8 mouse cellular contexts compared by ENCODE assay signal in the genomic region with DNA sequence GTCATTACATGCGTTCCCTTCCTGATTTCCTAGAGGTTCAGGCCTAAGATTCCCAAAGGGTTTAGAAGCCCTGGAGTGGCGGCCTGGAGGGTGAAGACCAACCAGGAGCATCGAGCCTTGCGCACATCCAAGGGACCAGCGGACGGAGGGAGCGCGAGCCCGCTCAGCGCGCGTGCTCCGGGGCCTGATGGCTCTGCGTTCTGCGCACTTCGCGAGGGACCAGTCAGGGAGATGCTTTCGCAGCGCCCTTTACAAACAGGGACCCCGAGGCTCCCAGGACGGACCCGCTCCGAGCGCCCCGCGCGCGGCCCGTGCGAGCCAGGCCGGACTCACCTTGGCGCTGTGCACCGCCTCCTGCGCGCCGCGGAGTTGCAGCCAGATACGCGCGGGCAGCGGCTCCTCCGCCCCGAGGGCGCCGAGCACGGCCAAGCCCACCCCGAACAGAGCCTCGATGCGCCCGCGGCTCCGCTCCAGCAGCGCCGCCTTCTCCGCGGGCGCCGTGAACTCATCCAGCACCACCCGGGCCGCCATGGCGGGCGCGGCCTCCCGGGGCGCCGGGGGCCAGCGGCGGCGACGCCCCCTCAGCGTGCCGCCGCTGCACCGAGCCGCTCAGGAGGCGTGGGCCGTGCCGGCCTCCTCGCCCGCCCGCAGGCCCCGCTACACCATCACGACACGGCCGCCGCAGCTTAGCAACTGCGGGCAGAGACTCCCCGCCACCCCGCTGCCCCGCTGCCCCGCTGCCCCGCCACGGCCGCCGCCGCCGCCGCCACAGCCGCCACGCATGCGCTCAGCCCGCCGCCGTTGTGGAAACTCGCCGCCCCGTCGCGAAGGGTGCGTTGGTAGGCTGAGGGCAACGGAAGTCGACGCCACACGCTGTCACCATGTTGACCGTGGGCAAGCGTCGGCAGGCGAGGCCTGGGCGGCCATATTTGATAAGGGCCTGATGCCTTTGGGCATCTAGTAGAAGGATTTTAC. TPM values are rescaled to one million over a fixed set of nuclear protein-coding genes. Genes with fewer than 3 reads are reported as not detected.
DNase-seq lines count a peak whose midpoint lies in the region; ATAC-seq and TF ChIP-seq lines count a peak whose summit lies in the region.

A gene (minus strand): TSS at position 770 of the 975 bp plus-strand sequence.

- WGBS in lung, embryonic 15.5 days, result under 1% methylated on average over 83 of the region's 119 CpGs
- 1% methylated on average over 102 of the region's 119 CpGs for WGBS in olfactory bulb, adult 2 months

- no peaks in the 10 kb centered on the region for H3K36me3 ChIP-seq in lung, embryonic 15.5 days

- H3K4me1 ChIP-seq in lung, embryonic 15.5 days, result peaks cover 18% of the 10 kb centered on the region
- peaks cover 19% of the 10 kb centered on the region for H3K4me1 ChIP-seq in olfactory bulb, adult 2 months (ENCODE audit: control insufficient read depth, insufficient read depth, low read length)

- TF ChIP-seq POLR2A in olfactory bulb, adult 2 months (IDR thresholded peaks at IDR 0.05; ENCODE audit: insufficient read depth, low read depth, low read length), result no peak

- H3K9ac ChIP-seq in lung, embryonic 15.5 days, result peak within 1 kb of the TSS; percentile 94

- H3K27me3 ChIP-seq in lung, embryonic 15.5 days, result no peaks in the 10 kb centered on the region

- peak within 1 kb of the TSS; percentile 93 for H3K27ac ChIP-seq in lung, embryonic 15.5 days
- H3K27ac ChIP-seq in olfactory bulb, adult 2 months (ENCODE audit: insufficient read depth, low read depth, low read length), result peak within 1 kb of the TSS; percentile 64

- H3K9me3 ChIP-seq in lung, embryonic 15.5 days, result no peaks in the 10 kb centered on the region

- H3K4me2 ChIP-seq in lung, embryonic 15.5 days, result peak within 1 kb of the TSS; percentile 70

- no peak for TF ChIP-seq CTCF in olfactory bulb, adult 2 months (IDR thresholded peaks at IDR 0.05; ENCODE audit: insufficient read depth, low read depth, low read length)

- DNase-seq in MN1 (ENCODE audit: low spot score), result peak; percentile 97
- peak; percentile 91 for DNase-seq in cerebellum, adult 8-10 months
- DNase-seq in forelimb bud, embryonic 11.5 days (ENCODE audit: low read depth, low spot score), result peak; percentile 86
- peak; percentile 67 for DNase-seq in layer of hippocampus, adult 9-10 months (ENCODE audit: low spot score)
- DNase-seq in thymus, adult 18-20 months, result peak; percentile 85 to 86

- peak; percentile 72 to 81 for ATAC-seq in hematopoietic stem cell, adult 5-6 weeks (replicated peaks in 1 of 2; ENCODE audit: insufficient read depth in 1 of 2, low FRiP score in 2 of 2, low TSS enrichment in 1 of 2, low read depth in 1 of 2, poor library complexity in 2 of 2, severe bottlenecking in 2 of 2)
- ATAC-seq in lung, embryonic 15.5 days (ENCODE audit: borderline replicate concordance, extremely low read depth, low FRiP score, low TSS enrichment), result peak; percentile 92

- H3K4me3 ChIP-seq in lung, embryonic 15.5 days, result peak within 1 kb of the TSS; percentile 99
- peak within 1 kb of the TSS; percentile 84 for H3K4me3 ChIP-seq in olfactory bulb, adult 2 months (ENCODE audit: insufficient read depth, low read depth, low read length)

RNA-seq across cellular contexts. Expression of the gene that starts here (rescaled TPM):
- 19.5 and 23.3 TPM in 2 replicates for total RNA-seq in hematopoietic stem cell, adult 5-6 weeks (2017)
- polyA plus RNA-seq in lung, embryonic 15.5 days (2015; fragmentation: Nextera tagmentation; extraction: Ambion mirVana), result 8.1 and 8.8 TPM in 2 replicates
- polyA plus RNA-seq in olfactory bulb, adult 2 months (2012; ENCODE audit: insufficient read depth, insufficient read length, low replicate concordance, missing spikeins), result 94.2 TPM in 1 of 2 replicates, not detected in the other

Comparison
In these comparisons a context has a peak if more than half of its experiments do, and no peak if none do; other contexts are left out.
1. Peak in every context shown above with its lines: DNase-seq, ATAC-seq, H3K4me3 ChIP-seq and H3K27ac ChIP-seq.